Mouse (Mus musculus): ENCODE data around the gene Fgf15.

- TF ChIP-seq CTCF (IDR thresholded peaks at IDR 0.05; ENCODE audit: low read depth, low read length) (no peak), GATA1 (IDR thresholded peaks at IDR 0.05; ENCODE audit: borderline replicate concordance, low read length) (no peak), GATA2 (IDR thresholded peaks at IDR 0.05; ENCODE audit: borderline replicate concordance, low read depth, low read length) (no peak), TAL1 (conservative IDR thresholded peaks at IDR 0.05; ENCODE audit: low read depth, low read length) (no peak), POLR2AphosphoS5 (IDR thresholded peaks at IDR 0.05; ENCODE audit: insufficient replicate concordance, low read depth, low read length) (no peak)
Observed at GRCm38 (mm10) chr7:144912897-144913296, 16.6 kb downstream of the Fgf15 start.
